Mouse (Mus musculus) G1E (cell line): ENCODE data around the gene Prss21.

ENCODE experiments used
- CTCF ChIP-seq: IDR thresholded peaks from 2 replicates; pipeline ENCODE4 v1.5.1; 2012; ENCODE audit warnings: low read depth, low read length, inconsistent platforms, mixed read lengths
- GATA1 ChIP-seq: IDR thresholded peaks from 2 replicates; pipeline ENCODE4 v1.6.1; 2012; ENCODE audit warnings: borderline replicate concordance, low read length, inconsistent platforms, mixed read lengths
- GATA2 ChIP-seq: IDR thresholded peaks from 2 replicates; pipeline ENCODE4 v1.6.1; 2012; ENCODE audit warnings: low read depth, low read length, inconsistent platforms, borderline replicate concordance
- TAL1 ChIP-seq: conservative IDR thresholded peaks from 2 replicates; pipeline ENCODE4 v1.6.1; 2012; ENCODE audit warnings: low read depth, low read length, inconsistent platforms, mixed read lengths

DNA sequence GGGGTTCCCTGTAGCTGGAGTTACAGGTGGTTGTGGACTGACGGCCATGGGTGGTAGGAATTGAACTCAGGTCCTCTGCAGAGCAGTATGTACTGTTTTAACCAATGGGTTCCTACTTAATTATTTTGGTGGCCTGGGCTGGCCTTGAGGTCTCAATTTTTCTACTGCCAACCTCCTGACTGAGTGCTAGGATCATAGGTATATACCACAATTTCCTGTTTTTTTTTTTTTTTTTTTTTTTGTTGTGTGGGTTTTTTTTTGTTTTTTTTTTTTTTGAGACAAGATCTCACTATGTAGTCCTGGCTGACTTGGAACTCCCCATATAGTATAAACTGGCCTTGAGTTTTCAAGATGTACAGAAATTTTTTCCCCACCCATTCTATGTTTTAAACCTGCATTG lies 36.7 kb upstream of the Prss21 start:
- TF ChIP-seq TAL1 (no peak), CTCF (no peak), GATA1 (no peak), GATA2 (no peak)
